Mouse (Mus musculus) heart, embryonic 14.5 days (tissue): ENCODE results near the gene Sgpl1. TPM values are rescaled to one million over a fixed set of nuclear protein-coding genes. Genes with fewer than 3 reads are reported as not detected.

Experiments
- ATAC-seq: fragments of 200-750 bp; cut with Nextera tagmentation; 2 replicates; pipeline ENCODE4 v1.8.0; 2017; ENCODE audit warnings: low read depth, moderate TSS enrichment; ENCODE audit not compliant: insufficient number of reproducible peaks, insufficient read depth, low FRiP score
- H3K27ac ChIP-seq, 2 experiments: fragments of 200-500 bp in 1 of 2; fragments of 300-500 bp in 1 of 2; sonication (generic) in 1 of 2; replicated peaks in 1 of 2; 2 replicates each; pipeline ENCODE4 v1.5.1; 2012 to 2014; ENCODE audit warnings: low read depth in 2 of 2, low read length in 2 of 2, control low read depth in 1 of 2, mild to moderate bottlenecking in 1 of 2, mixed read lengths in 1 of 2; ENCODE audit not compliant: control insufficient read depth in 1 of 2, insufficient read depth in 1 of 2
- H3K27me3 ChIP-seq: fragments of 300-500 bp; sonication (generic); 2 replicates; pipeline ENCODE4 v1.6.1; 2014; ENCODE audit warnings: mild to moderate bottlenecking, low read length, control low read depth; ENCODE audit not compliant: control insufficient read depth, insufficient read depth
- H3K36me3 ChIP-seq: fragments of 300-500 bp; sonication (generic); 2 replicates; pipeline ENCODE4 v1.6.1; 2014; ENCODE audit warnings: mild to moderate bottlenecking, control low read depth, low read length, mixed read lengths; ENCODE audit not compliant: control insufficient read depth, insufficient read depth
- H3K4me1 ChIP-seq, 2 experiments: fragments of 200-500 bp in 1 of 2; fragments of 300-500 bp in 1 of 2; sonication (generic) in 1 of 2; 2 replicates each; pipeline ENCODE4 v1.6.1; 2012 to 2014; ENCODE audit warnings: low read length in 2 of 2, control low read depth in 1 of 2, mixed read lengths in 1 of 2; ENCODE audit not compliant: control insufficient read depth in 2 of 2, insufficient read depth in 2 of 2
- H3K4me2 ChIP-seq: fragments of 300-500 bp; sonication (generic); 2 replicates; pipeline ENCODE4 v1.6.1; 2014; ENCODE audit warnings: mild to moderate bottlenecking, low read length
- H3K4me3 ChIP-seq, 2 experiments: fragments of 200-500 bp in 1 of 2; fragments of 300-500 bp in 1 of 2; sonication (generic) in 1 of 2; 2 replicates each; pipeline ENCODE4 v1.5.1; 2012 to 2014; ENCODE audit warnings: low read length in 2 of 2, mild to moderate bottlenecking in 2 of 2, control low read depth in 1 of 2, low read depth in 1 of 2, moderate library complexity in 1 of 2; ENCODE audit not compliant: control insufficient read depth in 1 of 2, insufficient read depth in 1 of 2
- H3K9ac ChIP-seq: fragments of 300-500 bp; sonication (generic); 2 replicates; pipeline ENCODE4 v1.6.1; 2014; ENCODE audit warnings: mild to moderate bottlenecking, low read length
- H3K9me3 ChIP-seq: fragments of 300-500 bp; sonication (generic); 2 replicates; pipeline ENCODE4 v1.6.1; 2016; ENCODE audit warnings: low read length, control low read depth; ENCODE audit not compliant: control insufficient read depth
- WGBS: fragments of 180-500 bp; shearing (Covaris S2); extraction: QIAGEN DNeasy Blood & Tissue Kit; methylation state at CpG from one replicate; pipeline ENCODE4 v1.1.7; 2014; 5-methylcytosine and 5-hydroxymethylcytosine counted together
- polyA plus RNA-seq: library from polyadenylated mRNA; unstranded; fragments of >200 nt; fragmentation: Nextera tagmentation; extraction: Ambion mirVana; gene quantifications from 2 replicates; pipeline ENCODE4 v1.2.1, GENCODE M21; 2014

Sgpl1 gene
- polyA plus RNA-seq, 1 experiment from 2014 or later: 34.5 TPM

DNA sequence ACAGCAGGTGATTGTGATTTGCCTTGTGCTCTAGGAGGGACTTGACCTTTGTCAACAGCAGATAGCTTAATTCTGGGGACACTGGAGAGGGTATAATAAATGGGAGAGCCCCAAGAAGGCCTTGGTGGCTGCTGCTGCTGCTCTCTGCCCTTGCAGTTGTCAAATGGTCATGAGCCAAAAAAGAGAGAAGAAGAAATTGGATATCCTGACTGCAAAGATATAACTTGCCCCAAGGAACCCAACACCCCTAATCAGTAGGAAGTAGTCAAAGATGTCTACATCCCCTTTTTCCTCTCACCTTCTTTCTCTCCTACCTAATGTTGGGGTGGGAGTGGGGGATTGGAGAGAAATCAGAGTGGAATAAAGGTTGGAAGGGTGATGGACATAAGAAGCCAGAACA is 4.6 kb upstream of the Sgpl1 start:
- no peak overlapping the region for H3K9ac ChIP-seq
- H3K4me1 ChIP-seq: no peaks in the 10 kb centered on the region; a peak in 1 of 4 replicates
- no peak overlapping the region for H3K4me2 ChIP-seq
- H3K27ac ChIP-seq: no peak overlapping the region
- ATAC-seq: no peak
- no peak overlapping the region for H3K4me3 ChIP-seq
- no peaks in the 10 kb centered on the region for H3K36me3 ChIP-seq
- H3K27me3 ChIP-seq: no peaks in the 10 kb centered on the region
- H3K9me3 ChIP-seq: no peaks in the 10 kb centered on the region

DNA sequence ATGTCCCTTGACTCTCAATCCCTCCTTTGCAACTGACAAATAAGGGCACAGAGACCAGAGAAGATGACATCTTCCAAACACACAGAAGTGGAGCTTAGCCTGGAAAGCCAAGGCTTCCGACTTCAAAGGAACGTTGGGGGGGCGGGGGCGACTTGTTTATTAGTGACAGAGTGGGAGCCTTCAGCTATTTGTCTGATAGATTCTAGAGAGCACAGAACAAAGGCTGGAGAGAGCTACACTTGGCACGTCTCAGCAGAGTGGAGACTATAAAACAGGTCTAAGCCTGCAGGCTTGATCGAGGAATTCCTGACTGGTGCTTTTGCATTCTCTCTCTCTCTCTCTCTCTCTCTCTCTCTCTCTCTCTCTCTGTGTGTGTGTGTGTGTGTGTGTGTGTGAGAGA is 3.1 kb upstream of the Sgpl1 start:
- WGBS: 21% methylated on average over 6 of the region's 6 CpGs
- Histone ChIP-seq H3K9ac (no peak overlapping the region; the same call in 1 of the 2 replicates), H3K9me3 (no peaks in the 10 kb centered on the region), H3K27ac (peak overlapping the region in 1 of 2 experiments; percentile 24; a peak in 1 of 4 replicates), H3K4me3 (no peak overlapping the region), H3K36me3 (no peaks in the 10 kb centered on the region), H3K4me2 (no peak overlapping the region), H3K4me1 (peaks cover 0 to 2% of the 10 kb centered on the region in 2 experiments; a peak in 2 of 4 replicates), H3K27me3 (no peaks in the 10 kb centered on the region)
- ATAC-seq: no peak

DNA sequence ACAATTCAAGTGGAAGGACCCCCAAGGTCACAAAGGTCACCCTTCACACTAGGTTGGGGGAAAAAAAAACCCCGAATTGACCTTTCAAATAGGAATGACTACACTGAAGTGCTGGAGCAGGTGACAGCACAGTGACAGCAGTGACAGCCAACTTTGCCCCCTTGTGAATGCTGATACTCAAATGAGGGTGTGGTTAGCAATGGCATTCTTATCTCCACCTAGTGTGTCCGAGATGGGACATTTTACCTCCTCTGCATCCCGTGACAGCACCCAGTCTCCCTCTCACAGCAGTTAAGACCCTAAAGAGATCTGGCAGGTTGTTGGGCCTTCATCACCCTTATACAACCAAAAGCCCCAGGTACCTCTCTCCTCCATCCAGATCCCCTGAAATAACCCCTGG is 2.0 kb upstream of the Sgpl1 start:
- Histone ChIP-seq H3K27ac (no peak overlapping the region), H3K36me3 (no peaks in the 10 kb centered on the region), H3K9ac (no peak overlapping the region), H3K4me1 (peaks cover 0 to 5% of the 10 kb centered on the region in 2 experiments; a peak in 2 of 4 replicates), H3K9me3 (no peaks in the 10 kb centered on the region), H3K4me3 (no peak overlapping the region), H3K27me3 (no peaks in the 10 kb centered on the region), H3K4me2 (no peak overlapping the region)
- no peak for ATAC-seq
- 30% methylated on average over 3 of the region's 3 CpGs for WGBS

DNA sequence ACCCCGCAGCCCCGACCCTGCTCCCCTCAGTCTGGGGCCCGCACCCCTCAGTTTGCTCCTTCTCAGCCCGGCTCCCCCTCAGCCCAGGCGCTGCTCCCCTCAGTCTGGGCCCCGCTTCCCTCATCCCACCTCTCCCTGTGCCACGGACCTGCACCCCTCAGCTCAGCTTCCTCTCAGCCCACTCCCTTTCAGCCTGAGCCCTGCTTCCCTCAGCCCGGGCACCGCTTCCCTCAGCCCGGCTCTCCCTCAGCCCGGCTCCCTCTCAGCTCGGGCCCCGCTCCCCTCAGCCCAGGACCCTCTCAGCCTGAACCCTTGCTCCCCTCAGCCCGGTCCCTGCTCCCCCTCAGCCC is 721 bp downstream of the Sgpl1 start:
- WGBS: 1% methylated on average over 13 of the region's 14 CpGs
- peak; percentile 44 for ATAC-seq

DNA sequence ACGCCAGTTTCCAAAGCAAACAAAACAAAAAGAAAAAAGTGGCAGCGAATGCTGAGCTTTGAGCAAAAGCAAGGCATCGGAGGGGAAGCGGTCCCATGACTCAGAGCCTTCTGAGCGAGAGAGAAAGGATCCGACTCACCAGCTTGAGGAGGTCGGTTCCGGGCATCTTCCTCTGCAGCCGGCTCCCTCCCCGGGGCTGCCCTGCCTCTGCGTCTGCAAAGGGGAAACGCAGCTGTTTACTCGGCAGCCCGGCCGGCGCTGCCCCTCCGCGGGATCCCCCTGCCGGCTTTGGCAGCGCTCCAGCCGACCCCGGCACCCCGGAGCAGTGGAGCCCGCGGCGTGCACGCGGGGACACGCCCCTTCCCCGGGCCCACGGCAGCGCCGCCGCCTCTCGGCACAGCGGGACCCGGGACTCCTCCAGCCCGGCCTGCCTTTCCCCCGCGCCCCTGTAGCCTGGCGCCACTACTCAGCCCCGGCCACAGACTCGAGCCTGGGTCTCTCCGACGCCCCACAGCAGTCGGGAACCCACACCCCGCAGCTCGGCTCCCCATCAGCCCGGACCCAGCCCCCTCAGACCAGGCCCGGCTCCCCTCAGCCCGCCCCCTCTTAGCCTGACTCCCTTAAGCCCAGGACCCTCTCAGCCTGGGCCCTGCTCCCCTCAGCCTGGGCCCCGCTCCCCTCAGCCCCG is 1.2 kb downstream of the Sgpl1 start:
- peaks cover 0 to 5% of the 10 kb centered on the region in 2 experiments; a peak in 2 of 4 replicates for H3K4me1 ChIP-seq
- H3K4me3 ChIP-seq: peak overlapping the region; percentile 69 to 87
- peaks cover 16% of the 10 kb centered on the region; the same call in 1 of the 2 replicates for H3K36me3 ChIP-seq
- peak overlapping the region; percentile 72 to 92 for H3K27ac ChIP-seq
- peak overlapping the region; percentile 93 for H3K9ac ChIP-seq
- no peaks in the 10 kb centered on the region for H3K9me3 ChIP-seq
- peak; percentile 36 for ATAC-seq
- peak overlapping the region; percentile 98 for H3K4me2 ChIP-seq
- H3K27me3 ChIP-seq: no peaks in the 10 kb centered on the region
- WGBS: under 1% methylated on average over 51 of the region's 53 CpGs

More for the DNA sequence above, 721 bp downstream of the Sgpl1 start:
- H3K36me3 ChIP-seq: peaks cover 11% of the 10 kb centered on the region; the same call in 1 of the 2 replicates
- no peaks in the 10 kb centered on the region for H3K9me3 ChIP-seq
- peak overlapping the region; percentile 81 to 92 for H3K27ac ChIP-seq
- H3K4me1 ChIP-seq: peaks cover 0 to 5% of the 10 kb centered on the region in 2 experiments; a peak in 2 of 4 replicates
- H3K9ac ChIP-seq: peak overlapping the region; percentile 93
- H3K4me3 ChIP-seq: peak overlapping the region; percentile 69 to 87
- no peaks in the 10 kb centered on the region for H3K27me3 ChIP-seq
- peak overlapping the region; percentile 98 for H3K4me2 ChIP-seq

DNA sequence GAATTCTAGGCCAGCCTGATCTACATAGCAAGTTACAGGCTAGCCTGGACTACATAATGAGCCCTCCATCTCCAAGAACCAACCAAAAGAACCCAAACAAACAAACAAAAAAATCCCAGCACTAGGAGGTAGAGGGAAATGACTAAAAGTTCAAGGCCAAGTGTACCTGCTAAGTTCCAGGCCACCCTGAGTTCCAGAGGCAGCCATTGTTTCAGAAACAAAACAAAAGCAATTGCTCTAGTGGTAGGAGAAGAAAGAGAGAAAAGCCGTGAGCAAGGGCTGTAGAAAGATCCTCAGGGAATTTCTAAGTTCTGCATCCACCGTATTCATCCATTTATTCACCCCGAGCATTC is 1.8 kb downstream of the Sgpl1 start:
- Histone ChIP-seq H3K4me3 (peak overlapping the region; percentile 69 to 87), H3K4me2 (peak overlapping the region; percentile 98), H3K9me3 (no peaks in the 10 kb centered on the region), H3K9ac (peak overlapping the region; percentile 93), H3K36me3 (peaks cover 16% of the 10 kb centered on the region; the same call in 1 of the 2 replicates), H3K27me3 (no peaks in the 10 kb centered on the region), H3K4me1 (peaks cover 0 to 5% of the 10 kb centered on the region in 2 experiments; a peak in 2 of 4 replicates), H3K27ac (peak overlapping the region; percentile 72 to 92)
- WGBS: 3% methylated on average over 3 of the region's 3 CpGs
- no peak for ATAC-seq

DNA sequence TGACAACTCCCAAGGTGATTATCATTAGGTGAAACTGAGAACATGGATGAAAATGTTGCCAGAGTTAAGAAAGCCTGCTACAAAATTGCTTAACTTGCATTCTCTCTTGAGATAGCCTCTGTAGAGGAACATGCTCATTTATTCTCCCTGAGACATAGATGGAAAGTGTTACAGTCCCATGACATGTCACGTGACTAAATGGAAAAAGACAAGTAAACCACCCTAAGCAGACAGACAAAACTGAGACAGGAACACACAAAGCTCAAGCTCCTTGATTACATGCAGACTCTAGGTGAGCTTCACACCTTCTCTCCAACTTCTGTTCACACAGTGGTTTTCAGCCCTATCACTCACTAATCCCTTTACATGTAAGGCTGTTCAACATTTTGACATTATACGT is 4.2 kb downstream of the Sgpl1 start:
- H3K9ac ChIP-seq: no peak overlapping the region
- H3K36me3 ChIP-seq: peaks cover 21% of the 10 kb centered on the region
- H3K27ac ChIP-seq: no peak overlapping the region
- H3K27me3 ChIP-seq: no peaks in the 10 kb centered on the region
- no peak for ATAC-seq
- peaks cover 0 to 5% of the 10 kb centered on the region in 2 experiments; a peak in 1 of 4 replicates for H3K4me1 ChIP-seq
- 83% methylated on average over 2 of the region's 2 CpGs for WGBS
- H3K9me3 ChIP-seq: no peaks in the 10 kb centered on the region
- no peak overlapping the region for H3K4me2 ChIP-seq
- no peak overlapping the region for H3K4me3 ChIP-seq

DNA sequence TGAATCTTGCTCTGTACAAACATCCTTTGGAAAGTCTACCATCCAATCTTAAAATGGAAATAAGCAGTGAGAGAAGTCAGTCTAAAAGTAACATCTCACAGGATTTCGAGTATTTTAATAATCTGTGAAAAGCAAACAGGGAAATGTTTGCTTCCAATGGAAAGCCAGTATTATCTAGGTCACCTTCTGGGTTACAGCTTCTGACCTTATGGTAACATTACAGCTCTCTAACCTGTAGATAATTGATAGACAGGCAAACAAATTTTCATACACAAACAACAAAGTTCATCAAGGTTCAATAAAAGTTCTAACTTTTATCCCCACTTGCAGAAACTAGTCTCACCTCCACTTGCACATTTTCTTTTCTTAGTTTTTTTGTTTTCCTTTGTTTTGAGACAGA is 9.9 kb downstream of the Sgpl1 start:
- Histone ChIP-seq H3K9me3 (no peaks in the 10 kb centered on the region), H3K36me3 (peaks cover 26% of the 10 kb centered on the region), H3K27ac (no peak overlapping the region), H3K4me3 (no peak overlapping the region), H3K9ac (no peak overlapping the region), H3K27me3 (no peaks in the 10 kb centered on the region), H3K4me1 (no peaks in the 10 kb centered on the region), H3K4me2 (no peak overlapping the region)
- 63% methylated on average over 1 of the region's 1 CpGs for WGBS
- ATAC-seq: no peak
